Mouse (Mus musculus) MEL (cell line): ENCODE results near the gene Spns1.
A peak's percentile ranks its signal among the peaks of the same experiment; 100 is the strongest.

Source experiments
- BHLHE40 ChIP-seq: IDR thresholded peaks from 2 replicates; pipeline ENCODE4 v1.6.1; 2012; ENCODE audit warnings: low read depth, mild to moderate bottlenecking, inconsistent platforms, low read length, improper control_type of control experiment, borderline replicate concordance
- CHD1 ChIP-seq: IDR thresholded peaks from 2 replicates; pipeline ENCODE4 v1.6.1; 2012; ENCODE audit warnings: low read depth, mild to moderate bottlenecking, inconsistent platforms, low read length, improper control_type of control experiment
- CTCF ChIP-seq, 3 experiments: IDR thresholded peaks in 2 of 3; conservative IDR thresholded peaks in 1 of 3; 2 replicates each; pipeline ENCODE4 v1.5.1; 2011 to 2012; ENCODE audit warnings: low read length in 3 of 3, low read depth in 2 of 3, mild to moderate bottlenecking in 2 of 3, improper control_type of control experiment in 1 of 3, inconsistent platforms in 1 of 3, mixed read lengths in 1 of 3, moderate library complexity in 1 of 3; ENCODE audit not compliant: control insufficient read depth in 1 of 3, insufficient read depth in 1 of 3, poor library complexity in 1 of 3, severe bottlenecking in 1 of 3
- GABPA ChIP-seq: IDR thresholded peaks from 2 replicates; pipeline ENCODE4 v1.6.1; 2012; ENCODE audit warnings: low read depth, mild to moderate bottlenecking, inconsistent platforms, low read length, improper control_type of control experiment, moderate library complexity
- GATA1 ChIP-seq: IDR thresholded peaks from 2 replicates; pipeline ENCODE4 v1.6.1; 2011; ENCODE audit warnings: low read depth, low read length, improper control_type of control experiment
- MAX ChIP-seq: IDR thresholded peaks from 2 replicates; pipeline ENCODE4 v1.6.1; 2011; ENCODE audit warnings: low read length, improper control_type of control experiment
- MAZ ChIP-seq: IDR thresholded peaks from 2 replicates; pipeline ENCODE4 v1.6.1; 2012; ENCODE audit warnings: low read depth, mild to moderate bottlenecking, inconsistent platforms, low read length, improper control_type of control experiment
- POLR2A ChIP-seq, 2 experiments: IDR thresholded peaks; 2 replicates each; pipeline ENCODE4 v1.6.1; 2011 to 2012; ENCODE audit warnings: low read length in 2 of 2, mild to moderate bottlenecking in 2 of 2, control low read depth in 1 of 2, improper control_type of control experiment in 1 of 2, low read depth in 1 of 2, moderate library complexity in 1 of 2; ENCODE audit not compliant: control insufficient read depth in 1 of 2, insufficient read depth in 1 of 2, poor library complexity in 1 of 2
- RAD21 ChIP-seq: IDR thresholded peaks from 2 replicates; pipeline ENCODE4 v1.6.1; 2011; ENCODE audit warnings: mild to moderate bottlenecking, low read depth, low read length, improper control_type of control experiment
- SMC3 ChIP-seq: IDR thresholded peaks from 2 replicates; pipeline ENCODE4 v1.6.1; 2011; ENCODE audit warnings: low read depth, low read length, improper control_type of control experiment
- TAL1 ChIP-seq: IDR thresholded peaks from 2 replicates; pipeline ENCODE4 v1.6.1; 2012; ENCODE audit warnings: mild to moderate bottlenecking, inconsistent platforms, low read length, moderate library complexity, mixed read lengths
- ZC3H11A ChIP-seq: IDR thresholded peaks from 2 replicates; pipeline ENCODE4 v1.6.1; 2012; ENCODE audit warnings: low read depth, mild to moderate bottlenecking, inconsistent platforms, low read length, improper control_type of control experiment

DNA sequence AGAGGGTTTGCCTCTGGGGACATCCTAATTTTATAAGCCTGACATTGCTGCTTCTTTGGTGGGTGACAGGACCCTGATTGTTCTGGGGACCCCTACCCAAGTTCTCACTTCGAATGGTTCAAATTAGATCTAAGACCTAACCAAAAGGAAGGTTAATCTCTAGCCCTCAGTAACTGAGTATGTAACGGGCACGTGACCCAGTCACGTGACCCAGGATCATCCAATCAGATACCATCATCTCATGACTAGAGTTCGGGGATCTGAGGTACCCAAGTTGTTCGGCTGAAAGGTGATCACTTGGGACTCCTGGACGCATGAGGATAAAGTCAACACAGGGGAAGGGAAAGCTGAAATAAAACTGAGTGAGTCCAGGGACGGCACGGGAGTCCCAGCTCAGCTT, 4.2 kb downstream of the Spns1 start:
- TF ChIP-seq MAX = peak; percentile 37; the same call in 1 of the 2 replicates
- TF ChIP-seq RAD21 = no peak
- TF ChIP-seq CTCF (IDR thresholded peaks at IDR 0.05 in 2 of 3, conservative IDR thresholded peaks at IDR 0.05 in 1 of 3; ENCODE audit: control insufficient read depth in 1 of 3, insufficient read depth in 1 of 3, low read depth in 2 of 3, low read length in 3 of 3, poor library complexity in 1 of 3, severe bottlenecking in 1 of 3) = no peak
- TF ChIP-seq POLR2A (IDR thresholded peaks at IDR 0.05; ENCODE audit: control insufficient read depth in 1 of 2, insufficient read depth in 1 of 2, low read depth in 1 of 2, low read length in 2 of 2, poor library complexity in 1 of 2) = no peak
- TF ChIP-seq CHD1 = no peak
- no peak for TF ChIP-seq MAZ
- TF ChIP-seq SMC3 = no peak
- TF ChIP-seq ZC3H11A = no peak
- TF ChIP-seq GABPA = no peak
- no peak for TF ChIP-seq TAL1
- TF ChIP-seq GATA1 = no peak
- no peak for TF ChIP-seq BHLHE40
